Mouse (Mus musculus) granulocyte monocyte progenitor cell, adult 5-6 weeks (primary cell): Measurements from ENCODE around the gene Brms1l. TPM values are rescaled to one million over a fixed set of nuclear protein-coding genes. Genes with fewer than 3 reads are reported as not detected.

Experiments used
- ATAC-seq: replicated peaks from 2 replicates; pipeline ENCODE4 v1.8.0; 2016; ENCODE audit warnings: mild to moderate bottlenecking, moderate TSS enrichment, inconsistent platforms; ENCODE audit not compliant: poor library complexity, severe bottlenecking
- total RNA-seq, 2 experiments: library from RNA; stranded (forward) in 1 of 2; stranded (reverse) in 1 of 2; fragments of 200-712, 200-1000 nt in 1 of 2; fragments of >200 nt in 1 of 2; fragmentation: Nextera tagmentation in 1 of 2; gene quantifications; 2 replicates each; pipeline ENCODE4 v1.2.3; 2014 to 2017

Gene Brms1l
- total RNA-seq, 2 experiments from 2014 or later = 13.3 to 13.6 TPM

DNA sequence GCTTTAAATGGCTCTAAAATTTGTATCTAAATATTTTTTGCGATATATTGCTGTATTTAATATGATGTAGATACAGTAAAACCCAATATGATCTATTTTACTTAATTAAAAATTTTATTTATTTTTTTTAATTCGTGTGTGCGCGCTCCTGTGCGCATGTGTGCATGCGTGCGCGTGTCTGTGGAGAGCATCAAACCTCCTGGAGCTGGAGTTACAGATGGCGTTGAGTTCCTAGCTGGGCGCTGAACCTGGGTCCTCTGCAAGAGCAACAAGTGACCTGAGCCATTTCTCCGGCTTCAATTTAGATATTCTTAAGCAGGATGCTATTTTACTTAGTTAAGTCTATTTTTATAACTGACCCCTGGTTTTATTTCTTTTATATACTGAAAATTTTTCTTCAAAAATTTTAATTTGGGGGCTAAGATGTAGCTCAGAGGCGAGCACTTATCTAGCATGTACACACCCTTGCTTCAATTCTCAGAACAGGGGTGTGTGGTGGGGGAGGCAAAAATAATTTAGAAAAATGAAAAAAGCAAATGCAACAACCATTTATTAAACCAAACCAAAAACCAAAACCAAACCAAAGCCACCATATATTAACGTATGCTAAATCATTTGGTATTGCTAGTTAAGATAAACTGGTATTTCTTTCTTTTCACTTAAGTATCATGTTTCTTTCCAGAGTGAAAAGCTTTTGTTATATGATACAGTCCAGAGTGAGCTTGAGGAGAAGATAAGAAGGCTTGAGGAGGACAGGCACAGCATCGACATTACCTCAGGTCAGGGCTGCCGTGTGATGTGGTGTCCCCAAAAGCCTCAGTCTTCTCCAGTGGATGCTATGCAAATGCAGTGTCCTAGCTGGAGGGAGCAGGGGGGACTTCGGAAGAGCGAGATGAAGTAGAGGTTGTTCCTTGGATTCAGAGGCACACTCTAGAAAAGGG is 23.6 kb downstream of the Brms1l start:
- no peak for ATAC-seq

DNA sequence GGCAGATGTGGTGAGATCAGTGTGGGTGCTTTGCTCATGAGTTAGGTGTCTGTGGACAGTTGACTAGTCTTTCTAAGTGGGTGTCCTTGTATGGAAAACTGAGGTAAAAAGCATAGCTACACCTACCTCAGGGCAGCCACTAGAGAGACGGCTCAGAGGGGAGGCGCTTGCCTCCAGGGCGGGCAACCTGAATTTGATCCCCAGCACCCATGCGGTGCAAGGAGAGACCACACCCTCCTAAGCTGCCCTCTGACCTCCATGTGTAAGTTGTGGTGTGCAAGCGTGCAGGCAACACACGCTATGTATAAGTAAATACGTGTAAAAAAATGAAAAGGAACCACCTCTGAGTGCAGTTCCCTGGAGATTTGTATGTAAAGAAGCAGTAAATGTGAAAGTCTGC is 24.5 kb downstream of the Brms1l start:
- ATAC-seq = no peak

DNA sequence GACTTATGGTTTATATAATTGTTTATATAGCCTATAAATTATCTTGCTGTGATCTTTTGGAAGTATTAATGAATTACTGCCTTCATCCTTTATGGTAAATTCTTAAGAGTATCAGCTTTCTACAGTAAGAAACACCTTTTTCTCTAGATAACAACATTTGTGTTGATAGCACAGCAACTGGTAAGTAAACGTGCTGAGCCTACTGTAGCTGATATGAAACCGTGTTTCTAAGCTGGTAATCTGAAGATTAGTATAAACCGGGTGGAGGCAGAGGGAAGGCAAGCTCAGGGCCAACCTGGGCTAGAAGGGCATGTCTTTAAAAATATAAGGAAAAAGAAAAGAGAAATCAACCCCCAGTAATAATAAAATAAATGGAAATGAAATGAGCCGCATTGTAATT is 31.6 kb downstream of the Brms1l start:
- ATAC-seq = no peak

DNA sequence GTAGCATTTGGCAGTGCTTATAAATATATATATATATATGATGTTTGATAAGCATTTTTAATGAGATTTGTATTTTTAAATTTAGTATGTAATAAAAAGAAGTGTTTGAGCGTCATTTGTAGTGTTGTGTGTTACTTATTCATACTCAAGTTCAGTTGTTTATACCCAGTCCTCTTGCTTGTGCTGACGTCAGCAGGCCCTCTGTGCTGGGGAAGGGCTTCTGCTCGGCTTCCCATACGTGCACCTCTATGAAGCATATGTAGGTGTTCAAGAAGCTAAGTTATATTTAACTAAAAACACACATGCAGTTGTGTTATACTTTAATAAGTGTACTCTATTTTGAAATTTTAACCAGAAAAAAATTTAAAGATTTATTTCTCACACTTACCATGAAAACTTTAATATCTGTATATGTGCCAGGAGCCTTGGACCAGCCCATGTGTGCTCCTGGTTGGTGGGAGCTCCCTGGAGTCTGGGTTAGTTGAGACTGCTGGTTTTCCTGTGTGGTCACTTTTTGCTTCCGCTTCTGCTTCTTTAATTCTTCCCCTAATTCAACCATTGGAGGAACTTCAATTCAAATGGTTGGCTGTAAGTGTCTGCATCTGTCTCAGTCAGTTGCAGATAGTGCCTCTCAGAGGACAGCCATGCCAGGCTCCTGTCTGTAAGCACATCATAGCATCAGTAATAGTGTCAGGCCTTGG is 33.6 kb downstream of the Brms1l start:
- peak; percentile 95 for ATAC-seq

DNA sequence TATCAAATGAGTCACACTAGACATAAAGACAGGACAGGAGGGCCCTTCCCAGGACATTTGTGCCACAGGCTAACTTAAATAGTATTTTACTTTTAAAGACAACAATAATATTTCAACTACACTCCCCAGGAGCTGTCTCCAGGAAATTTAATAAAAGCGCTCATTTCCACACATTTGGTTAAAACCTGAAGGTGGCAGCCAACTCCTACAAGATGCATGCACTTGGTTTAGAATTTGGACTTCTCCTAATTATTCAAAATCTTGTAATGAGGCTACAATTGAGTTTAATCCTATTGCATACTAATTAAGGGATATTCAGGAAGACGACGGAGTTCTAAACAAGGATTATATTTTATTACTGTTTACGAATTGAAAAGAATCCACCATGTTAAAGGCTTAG is 49.3 kb downstream of the Brms1l start:
- no peak for ATAC-seq

DNA sequence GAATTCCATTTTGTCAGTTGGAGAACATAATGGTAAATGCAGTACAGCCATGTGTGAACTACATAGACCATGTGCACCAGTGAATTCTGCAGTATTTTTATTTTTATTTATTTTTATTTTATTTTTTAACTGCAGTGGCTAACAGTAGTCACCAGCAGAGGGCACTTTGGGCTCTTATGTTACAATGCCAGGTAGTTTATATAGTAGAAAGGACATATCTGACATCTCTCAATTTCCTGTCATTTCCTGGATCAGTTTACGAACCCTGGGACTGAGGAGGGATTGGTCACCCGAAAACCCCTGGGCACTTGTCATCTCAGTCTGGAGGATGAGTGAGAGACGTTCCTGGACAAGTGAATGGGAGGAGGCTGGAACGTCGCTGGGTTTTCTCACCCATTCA is 52.4 kb downstream of the Brms1l start:
- ATAC-seq = no peak

DNA sequence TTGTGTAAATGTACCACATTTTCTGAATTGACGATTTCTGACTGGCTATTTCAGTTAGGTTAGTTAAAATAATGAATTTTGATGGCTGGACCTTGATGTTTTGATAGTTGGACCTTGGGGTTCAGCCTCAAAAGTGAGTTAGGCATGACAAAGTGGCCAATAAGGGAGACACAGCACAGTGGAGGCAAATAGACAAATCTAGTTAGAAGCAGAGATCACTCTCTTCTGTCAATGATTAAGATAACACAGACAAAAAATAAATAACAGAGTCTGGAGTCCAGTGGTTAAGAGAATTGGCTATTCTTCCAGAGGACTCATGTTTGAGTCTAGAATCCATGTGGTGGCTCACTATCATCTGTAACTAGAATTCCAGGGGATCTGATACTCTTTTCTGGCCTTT is 68.7 kb downstream of the Brms1l start:
- no peak for ATAC-seq

DNA sequence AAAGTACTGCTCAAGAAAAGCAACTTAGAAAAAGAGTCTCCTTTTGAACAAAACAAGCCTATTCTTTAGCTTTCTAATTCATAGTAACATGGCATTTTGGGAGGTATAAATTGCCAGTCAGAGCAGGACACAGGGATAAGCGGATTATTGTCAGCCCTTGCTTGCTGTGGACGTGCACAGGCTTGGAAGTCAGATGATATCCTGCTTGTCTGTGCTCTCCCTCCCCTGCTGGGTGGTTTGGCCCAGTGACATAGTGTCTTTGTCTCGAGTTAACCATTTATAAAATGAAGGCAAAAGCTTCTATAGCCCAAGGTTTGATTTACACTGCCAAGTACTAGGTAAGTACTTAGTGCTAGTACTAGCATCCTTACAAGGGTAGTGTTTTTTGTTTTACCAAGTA is 76.0 kb downstream of the Brms1l start:
- no peak for ATAC-seq

DNA sequence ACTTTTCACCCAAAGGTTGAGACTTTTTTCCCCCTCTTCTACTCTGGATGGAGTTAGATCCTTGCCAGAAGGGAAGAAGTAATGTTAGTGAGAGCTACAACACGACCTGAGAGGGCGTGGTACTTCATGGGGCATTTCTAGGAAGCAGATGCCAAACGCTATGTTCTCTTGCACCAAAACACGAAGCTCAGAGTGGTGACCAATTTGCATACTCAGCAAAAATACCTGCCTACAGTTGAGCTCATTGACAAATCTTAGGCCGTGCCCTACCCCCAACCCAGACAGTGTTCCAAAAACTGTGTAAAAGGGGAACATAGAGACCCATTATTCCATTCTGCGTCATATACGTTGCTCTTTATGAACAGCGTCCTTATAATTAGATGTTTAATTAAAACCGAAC is 77.1 kb downstream of the Brms1l start:
- ATAC-seq = no peak

DNA sequence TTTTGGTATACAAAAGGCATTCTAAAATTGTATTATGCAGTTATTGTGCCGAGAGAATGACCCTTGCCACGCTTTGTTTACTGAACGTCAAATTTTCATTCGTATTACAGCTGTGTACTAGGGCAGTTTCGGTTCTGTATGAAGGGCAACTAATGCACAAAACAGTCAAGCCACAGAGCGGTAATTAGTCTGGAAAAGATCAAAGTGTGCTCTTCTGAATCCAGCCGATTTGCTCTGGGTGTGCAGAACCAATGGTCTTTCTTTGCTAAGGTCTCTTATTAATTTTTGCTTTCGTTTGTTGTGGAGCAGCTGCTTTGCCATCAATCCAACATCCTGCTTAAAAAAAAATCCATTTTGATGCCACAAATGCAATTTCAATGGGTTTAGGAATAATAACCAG is 80.1 kb downstream of the Brms1l start:
- no peak for ATAC-seq

DNA sequence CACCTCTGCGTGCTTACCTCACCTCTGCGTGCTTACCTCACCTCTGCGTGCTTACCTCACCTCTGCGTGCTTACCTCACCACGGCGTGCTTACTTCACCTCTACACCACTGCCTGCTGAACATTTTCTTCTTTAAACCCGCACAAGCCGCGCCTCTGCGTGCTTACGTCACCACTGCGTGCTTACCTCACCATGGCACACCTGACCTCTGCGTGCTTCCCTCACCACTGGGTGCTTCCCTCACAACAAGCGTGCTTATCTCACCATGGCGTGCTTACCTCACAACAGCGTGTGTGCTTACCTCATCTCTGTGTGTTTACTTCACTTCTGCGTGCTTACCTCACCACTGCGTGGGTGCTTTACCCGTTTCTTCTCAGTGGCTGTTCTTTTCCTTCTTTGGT is 80.9 kb downstream of the Brms1l start:
- ATAC-seq = no peak

Other genes with a start within 250 kb of the Brms1l start
- gene Insm2, start 236.9 kb upstream of the Brms1l start, total RNA-seq (2014; fragmentation: Nextera tagmentation) = not detected in 2 replicates
- gene Insm2, start 236.9 kb upstream of the Brms1l start, total RNA-seq (2017) = not detected in 2 replicates
- 34.2 and 49.7 TPM in 2 replicates for gene Ralgapa1, start 15.2 kb upstream of the Brms1l start, total RNA-seq (2014; fragmentation: Nextera tagmentation)
- 30.9 and 36.7 TPM in 2 replicates for gene Ralgapa1, start 15.2 kb upstream of the Brms1l start, total RNA-seq (2017)